Mouse (Mus musculus) small intestine, adult 2 months (tissue): ENCODE measurements around the gene Zfp281.

ENCODE experiments used
- CTCF ChIP-seq: fragments of 200-500 bp; IDR thresholded peaks from 2 replicates; pipeline ENCODE4 v1.5.1; 2012; ENCODE audit warnings: low read depth, mild to moderate bottlenecking, control low read depth, inconsistent platforms, low read length, moderate library complexity, mixed read lengths; ENCODE audit not compliant: insufficient replicate concordance, insufficient read length; ENCODE audit errors: extremely low read depth
- POLR2A ChIP-seq: fragments of 200-500 bp; IDR thresholded peaks from 2 replicates; pipeline ENCODE4 v1.6.1; 2012; ENCODE audit warnings: low read depth, mild to moderate bottlenecking, control low read depth, inconsistent platforms, low read length, moderate library complexity

DNA sequence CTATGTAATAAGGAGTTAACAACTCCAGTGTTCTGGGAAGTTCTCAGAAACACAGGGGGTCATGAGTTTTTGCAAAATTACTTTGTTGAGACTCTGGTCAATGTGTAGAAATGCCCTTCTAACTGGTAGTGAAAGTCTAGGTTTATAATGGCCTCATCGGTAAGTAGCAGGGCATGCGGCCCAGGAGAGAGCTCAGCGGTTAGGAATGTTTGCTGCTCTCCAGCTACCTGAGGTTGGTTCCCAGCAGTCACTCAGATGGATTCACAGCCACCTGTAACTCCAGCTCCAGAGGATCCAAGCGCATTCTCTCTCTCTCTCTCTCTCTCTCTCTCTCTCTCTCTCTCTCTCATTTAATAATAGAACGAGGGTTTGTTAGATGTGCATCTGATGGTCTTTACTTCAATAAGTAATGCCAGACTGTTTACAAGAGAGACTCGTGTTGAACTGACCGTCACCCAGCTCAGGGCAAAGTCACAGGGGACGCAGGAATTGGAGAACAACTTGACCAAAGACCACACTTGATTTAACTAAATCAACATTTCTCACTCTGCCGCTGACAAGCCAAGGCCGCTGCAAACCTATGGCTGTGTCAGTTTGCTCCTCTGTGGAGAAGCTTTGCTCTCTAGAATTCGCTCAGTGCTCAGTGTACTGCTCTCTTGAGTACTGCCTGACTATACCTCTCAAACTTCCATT lies 9.8 kb upstream of the Zfp281 start:
- TF ChIP-seq CTCF (no peak), POLR2A (no peak)
